11 mouse cellular contexts compared by ENCODE assay signal in the genomic region with DNA sequence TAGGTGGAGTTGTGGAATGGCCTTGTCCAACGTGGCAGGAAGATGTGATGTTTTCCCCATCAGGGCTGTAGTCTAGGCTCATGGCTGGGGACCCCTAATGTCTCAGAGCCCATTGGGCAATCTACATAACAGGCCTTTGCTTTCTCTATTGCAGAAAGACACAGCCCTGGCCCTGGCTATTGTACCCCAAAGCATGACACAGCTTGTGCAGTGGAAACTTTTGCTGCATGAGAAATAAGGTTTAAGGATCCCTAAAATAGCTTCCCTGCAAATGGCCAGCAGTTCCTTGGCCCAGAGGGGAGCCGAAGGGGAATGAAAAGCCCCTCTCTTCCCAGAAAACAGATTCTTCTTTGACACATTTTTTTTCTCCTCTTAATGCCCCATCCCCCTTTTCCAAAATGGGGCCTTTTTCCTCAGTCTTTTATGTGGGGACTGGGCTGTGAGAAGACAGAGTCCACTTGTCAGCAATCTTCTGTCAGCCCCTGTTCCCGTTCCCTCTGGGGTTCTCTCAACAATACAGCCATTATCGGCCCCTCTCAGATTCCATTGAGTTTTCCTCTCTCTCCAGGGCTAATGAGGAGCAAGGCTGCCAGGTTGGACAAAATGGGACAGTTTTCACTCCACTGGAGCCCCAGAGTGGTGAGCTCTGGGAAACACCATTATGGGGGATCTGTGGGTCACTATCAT. TPM values are rescaled to one million over a fixed set of nuclear protein-coding genes. Genes with fewer than 3 reads are reported as not detected.
DNase-seq lines count a peak whose midpoint lies in the region; TF ChIP-seq lines count a peak whose summit lies in the region.
"Had no signal": no experiment of that assay in that cellular context is flagged by ENCODE, and none has a peak within 500 bp of the region (broad histone marks: within the 10 kb centered on the region; RNA-seq: fewer than 3 reads in every experiment).

No protein-coding gene starts in this region.

- no peaks in the 10 kb centered on the region for H3K9me3 ChIP-seq in limb, embryonic 10.5 days (replicated peaks)

- no peak for TF ChIP-seq CTCF in brain, embryonic 14.5 days (IDR thresholded peaks at IDR 0.05; ENCODE audit: borderline replicate concordance, extremely low read depth, insufficient read depth, insufficient read length)

- H3K4me3 ChIP-seq in limb, embryonic 10.5 days = no peak overlapping the region

- H3K27me3 ChIP-seq in limb, embryonic 10.5 days (ENCODE audit: low read depth, poor library complexity, severe bottlenecking) = no peaks in the 10 kb centered on the region

- TF ChIP-seq POLR2A in brain, embryonic 14.5 days (IDR thresholded peaks at IDR 0.05; ENCODE audit: borderline replicate concordance, extremely low read depth, insufficient read depth, insufficient read length, poor library complexity, severe bottlenecking) = no peak

- 62% methylated on average over 4 of the region's 4 CpGs for WGBS in limb, embryonic 10.5 days

- DNase-seq in Muller cell, postnatal 12 days (ENCODE audit: inconsistent ontology term) = peak; percentile 76
- peak; percentile 90 for DNase-seq in brain, embryonic 14.5 days (ENCODE audit: low read depth)
- DNase-seq in frontal cortex, postnatal 36 days (ENCODE audit: low spot score in 2 of 2) = peak; percentile 25 to 60
- DNase-seq in limb, embryonic 10.5 days (ENCODE audit: low spot score) = no peak
- no peak for DNase-seq in adrenal gland, postnatal 10 days
- no peak for DNase-seq in urinary bladder, postnatal 14 days (ENCODE audit: low spot score)
- DNase-seq in heart, postnatal 4 days = no peak
- DNase-seq: thymus, postnatal 4 days had no signal

- peaks cover 27% of the 10 kb centered on the region for H3K4me1 ChIP-seq in limb, embryonic 10.5 days

- peak overlapping the region; percentile 70; the same call in 1 of the 2 replicates for H3K27ac ChIP-seq in limb, embryonic 10.5 days

- peaks cover 19% of the 10 kb centered on the region for H3K36me3 ChIP-seq in limb, embryonic 10.5 days

RNA-seq across cellular contexts. Expression of a gene that starts 11.6 kb away (rescaled TPM):
- 0.67 and 1.2 TPM in 2 replicates for polyA plus RNA-seq in brain, embryonic 14.5 days (2012; rRNA removed)
- 5.3 and 6.2 TPM in 2 replicates for polyA plus RNA-seq in limb, embryonic 10.5 days (2016; fragmentation: Nextera tagmentation; extraction: Ambion mirVana)
- total RNA-seq in adrenal gland, postnatal 10 days (2021) = 1 to 10 TPM; 1.7 to 2.4 TPM
- total RNA-seq in heart, postnatal 4 days (2021) = 1 to 10 TPM in 1 of 2 experiments, under 1 TPM in 1; 0.99 to 1.0 TPM
- total RNA-seq: megakaryocyte progenitor cell, adult 5-6 weeks had no signal

RNA-seq across cellular contexts. Expression of a gene that starts 22.8 kb away (rescaled TPM):
- not detected in 2 replicates for polyA plus RNA-seq in brain, embryonic 14.5 days (2012; rRNA removed)
- 0.18 TPM in 1 of 2 replicates, not detected in the other for polyA plus RNA-seq in limb, embryonic 10.5 days (2016; fragmentation: Nextera tagmentation; extraction: Ambion mirVana)
- not detected for total RNA-seq in adrenal gland, postnatal 10 days (2021)
- not detected for total RNA-seq in heart, postnatal 4 days (2021)
- total RNA-seq: megakaryocyte progenitor cell, adult 5-6 weeks had no signal
- polyA plus RNA-seq: heart, embryonic 14.5 days; small intestine, adult 2 months had no signal

Comparison
In these comparisons a context has a peak if more than half of its experiments do, and no peak if none do; other contexts are left out.
1. DNase-seq: peak in Muller cell, postnatal 12 days (single experiment), brain, embryonic 14.5 days (single experiment) and frontal cortex, postnatal 36 days (2 of 2); none in limb, embryonic 10.5 days (single experiment), adrenal gland, postnatal 10 days (single experiment), urinary bladder, postnatal 14 days (single experiment) and heart, postnatal 4 days (single experiment).